Mouse (Mus musculus): ENCODE measurements at regions not wholly inside any gene's neighbourhood (a gene's known extent, or its start where the extent isn't known, plus 50 kb on each side); places are given as distances from the start of the nearest gene placed in this dataset.

DNA sequence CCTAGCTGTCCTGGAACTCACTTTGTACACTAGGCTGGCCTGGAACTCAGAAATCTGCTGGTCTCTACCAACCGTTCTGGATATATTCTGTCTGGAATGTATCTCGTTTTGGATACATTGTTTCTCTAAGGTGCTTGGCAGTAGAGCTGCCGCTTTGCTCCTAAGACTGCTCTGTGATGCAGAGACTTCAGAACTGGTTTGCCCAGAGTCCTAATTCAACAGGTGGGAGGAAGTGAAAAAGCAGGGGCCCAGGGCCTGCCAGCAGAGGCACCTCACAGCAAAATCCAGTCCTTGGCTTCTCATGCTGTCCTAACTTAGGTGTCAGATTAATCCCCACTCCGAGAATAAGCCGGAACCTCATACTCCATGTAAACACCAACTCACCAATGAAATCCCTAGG, 67.3 kb upstream of the Rreb1 start:
- in situ Hi-C loops (cut with MboI; ENCODE audit: low pct_unique_long_range_greater_than_20kb in 1 of 2, low sequenced_read_pairs in 2 of 2, unreplicated experiment in 1 of 2), result no loop called here

DNA sequence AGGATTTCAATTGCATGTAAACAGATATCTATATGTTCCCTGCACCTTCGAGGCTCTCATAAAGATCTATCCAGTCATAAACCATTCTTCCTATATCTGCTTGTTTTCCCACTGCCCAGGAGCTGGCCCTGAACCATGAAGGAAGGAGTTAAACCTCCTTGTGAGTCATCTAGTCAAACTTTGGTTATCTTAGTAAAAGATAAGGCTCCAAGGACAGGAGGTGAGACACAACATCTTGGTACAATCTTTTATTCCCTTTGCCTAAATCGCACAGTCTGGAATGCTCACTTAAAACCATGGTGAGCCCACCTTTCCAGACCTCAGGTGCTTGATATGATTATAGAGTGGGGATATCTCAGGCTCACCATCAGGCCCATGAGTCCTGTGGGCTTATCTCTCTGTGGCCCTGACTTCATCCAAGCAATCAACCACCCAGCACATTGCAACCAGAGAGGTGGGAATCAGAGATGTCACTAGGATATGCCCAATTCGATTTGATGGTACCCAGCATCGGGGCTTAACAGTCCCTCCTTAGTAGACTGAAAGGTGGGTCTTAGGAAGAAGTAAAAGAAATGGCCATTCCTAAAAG, 65.2 kb upstream of the Rreb1 start:
- in situ Hi-C loops (cut with MboI; ENCODE audit: low pct_unique_long_range_greater_than_20kb in 1 of 2, low sequenced_read_pairs in 2 of 2, unreplicated experiment in 1 of 2), result no loop called here

DNA sequence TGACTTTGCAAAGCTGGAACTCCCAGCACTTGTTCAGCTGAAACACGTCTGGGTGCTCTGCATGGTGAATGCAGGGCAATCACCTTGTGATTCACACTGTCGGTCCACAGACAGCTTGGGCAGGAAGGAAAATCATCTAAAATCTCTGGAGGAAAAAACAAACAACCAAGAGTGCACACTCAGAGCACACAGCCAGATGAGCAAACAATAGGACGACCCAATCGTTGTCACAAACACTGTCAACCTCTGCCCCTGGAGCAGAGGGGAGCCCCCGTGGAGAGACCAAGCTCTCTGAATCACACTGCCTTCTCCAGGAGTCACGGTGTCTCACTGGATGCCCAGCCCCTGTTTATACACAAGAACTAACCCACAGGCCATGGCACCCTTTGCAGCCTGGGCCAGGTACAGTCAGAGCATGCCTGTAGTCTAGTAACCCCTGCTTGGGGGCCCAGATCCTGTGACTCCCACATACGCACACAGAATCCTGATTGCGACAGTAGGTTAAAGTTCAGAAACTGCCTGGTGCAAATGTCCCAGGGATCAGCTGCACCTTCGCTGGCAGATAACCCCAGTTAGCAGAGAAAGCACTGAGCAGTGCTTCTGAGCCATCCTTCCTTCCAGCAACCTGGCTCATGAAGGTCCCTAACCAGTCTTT, 63.0 kb upstream of the Rreb1 start:
- in situ Hi-C loops (cut with MboI; ENCODE audit: low pct_unique_long_range_greater_than_20kb in 1 of 2, low sequenced_read_pairs in 2 of 2, unreplicated experiment in 1 of 2), result no loop called here

DNA sequence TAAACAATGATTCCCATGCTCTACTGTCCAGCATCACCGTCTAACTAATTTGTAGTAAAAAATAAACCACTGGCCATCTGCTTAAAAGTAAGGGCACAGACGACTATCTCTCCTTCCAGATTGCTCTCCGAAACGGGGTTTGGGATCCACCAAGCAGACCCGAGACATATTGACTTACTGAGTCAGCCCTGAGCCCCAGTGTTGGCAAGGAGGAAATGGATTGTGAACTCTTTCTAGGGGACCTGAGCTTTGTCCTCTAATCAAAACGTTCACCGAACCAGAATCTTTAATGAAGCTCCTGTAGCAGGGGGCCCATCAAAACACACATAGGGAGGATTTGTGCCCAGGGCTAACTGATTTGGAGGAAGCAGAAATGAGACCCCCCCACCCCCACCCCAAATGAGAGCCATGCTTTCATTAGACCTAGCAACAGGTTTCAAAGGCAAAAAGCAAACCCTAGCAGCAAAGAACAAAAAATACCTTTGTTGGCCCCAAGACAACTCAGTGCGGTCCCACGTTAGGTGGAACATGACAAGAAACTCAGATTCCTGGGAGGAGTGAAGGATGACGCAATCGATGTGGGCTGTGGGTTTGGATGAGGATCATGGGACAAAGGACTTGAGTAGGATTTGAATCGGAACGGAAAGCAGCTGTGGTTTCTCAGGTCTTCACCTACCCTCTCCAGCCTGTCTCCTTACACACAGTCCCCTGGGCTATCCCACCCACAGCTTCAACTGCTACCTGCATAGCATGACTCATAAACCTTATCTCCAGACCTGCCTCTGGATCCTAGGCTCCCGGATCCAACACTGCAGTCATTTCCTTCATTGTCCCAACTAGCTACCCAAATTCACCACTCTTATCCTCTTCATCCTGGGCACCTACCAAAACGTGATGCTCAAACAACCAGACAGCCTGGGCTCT, 62.2 kb upstream of the Rreb1 start:
- in situ Hi-C loops (cut with MboI; ENCODE audit: low pct_unique_long_range_greater_than_20kb in 1 of 2, low sequenced_read_pairs in 2 of 2, unreplicated experiment in 1 of 2), result no loop called here

DNA sequence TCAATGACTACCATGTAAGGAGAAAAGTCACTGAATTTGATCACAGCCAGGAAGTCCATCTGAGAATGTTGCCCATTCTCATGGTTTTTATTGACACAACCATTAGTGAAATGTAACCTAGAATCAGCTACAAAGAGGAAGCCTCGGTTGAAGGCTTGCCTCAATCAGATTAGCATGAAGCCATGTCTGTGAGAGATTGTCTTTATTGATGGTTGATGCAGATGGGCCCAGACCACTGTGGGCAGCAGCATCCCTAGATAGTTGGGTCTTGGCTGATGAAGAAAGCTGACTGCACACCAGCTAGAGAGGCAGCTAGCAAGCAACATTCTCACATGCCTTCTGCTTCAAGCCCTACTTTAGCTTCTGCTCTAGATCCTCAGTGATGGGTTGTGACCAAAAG, 60.4 kb upstream of the Rreb1 start:
- in situ Hi-C loops (cut with MboI; ENCODE audit: low pct_unique_long_range_greater_than_20kb in 1 of 2, low sequenced_read_pairs in 2 of 2, unreplicated experiment in 1 of 2), result no loop called here

DNA sequence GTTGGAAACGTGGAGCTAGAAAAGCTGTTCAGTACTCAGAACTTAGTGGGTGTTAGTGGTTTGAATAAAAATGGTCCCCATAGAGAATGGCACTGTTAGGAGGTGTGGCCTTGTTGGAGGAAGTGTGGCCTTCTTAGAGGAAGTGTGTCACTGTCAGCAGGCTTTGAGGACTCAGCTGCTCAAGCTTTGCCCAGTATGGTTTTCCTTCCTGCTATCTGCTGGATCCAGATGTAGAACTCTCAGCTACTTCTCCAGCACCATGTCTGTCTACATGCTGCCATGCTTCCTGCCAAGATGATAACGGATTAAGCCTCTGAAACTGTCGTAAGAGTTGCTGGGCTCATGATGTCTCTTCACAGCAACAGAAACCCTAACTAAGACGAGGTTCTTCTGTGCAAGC, 59.8 kb upstream of the Rreb1 start:
- in situ Hi-C loops (cut with MboI; ENCODE audit: low pct_unique_long_range_greater_than_20kb in 1 of 2, low sequenced_read_pairs in 2 of 2, unreplicated experiment in 1 of 2), result no loop called here

All from mouse embryonic stem cell (cell line).